Mouse (Mus musculus) cerebellum, adult 2 months (tissue): ENCODE measurements around the gene Kbtbd4.

Source experiments
- CTCF ChIP-seq: fragments of 200-500 bp; IDR thresholded peaks from 2 replicates; pipeline ENCODE4 v1.5.1; 2011; ENCODE audit warnings: low read depth, mild to moderate bottlenecking, control low read depth, low read length, moderate library complexity, borderline replicate concordance; ENCODE audit not compliant: insufficient read depth
- POLR2A ChIP-seq: fragments of 200-500 bp; IDR thresholded peaks from 2 replicates; pipeline ENCODE4 v1.6.1; 2011; ENCODE audit warnings: low read length, control low read depth, borderline replicate concordance; ENCODE audit not compliant: insufficient read depth

DNA sequence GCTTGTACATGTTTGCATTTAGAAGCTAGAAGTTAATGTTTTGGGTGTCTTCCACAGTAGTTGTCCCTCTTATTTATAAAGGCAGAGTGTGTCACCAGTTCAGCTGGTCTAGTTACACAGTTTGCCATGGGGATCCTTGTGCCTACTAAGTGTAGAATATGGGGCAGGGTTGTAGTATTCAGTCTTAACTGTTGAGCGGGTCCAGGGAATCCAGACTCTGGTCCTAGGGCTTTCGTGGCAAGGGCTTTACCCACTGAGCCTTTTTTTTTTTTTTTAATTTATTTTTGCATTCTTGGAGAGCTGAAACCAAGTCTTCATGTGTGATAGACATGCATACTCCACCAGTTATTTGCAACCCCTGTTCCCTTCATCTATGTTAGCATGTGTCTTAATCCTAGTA lies 43.1 kb upstream of the Kbtbd4 start:
- TF ChIP-seq POLR2A (no peak), CTCF (no peak)
